Mouse (Mus musculus): Measurements from ENCODE around the gene Tet2. TPM values are rescaled to one million over a fixed set of nuclear protein-coding genes. Genes with fewer than 3 reads are reported as not detected.
"Not testable (repeated sequence)": the region's sequence is repeated elsewhere in the genome, so short reads cannot be mapped to it uniquely, and the experiment has no call there.

Gene Tet2
- polyA plus RNA-seq, 1 experiment = 84.9 TPM

DNA sequence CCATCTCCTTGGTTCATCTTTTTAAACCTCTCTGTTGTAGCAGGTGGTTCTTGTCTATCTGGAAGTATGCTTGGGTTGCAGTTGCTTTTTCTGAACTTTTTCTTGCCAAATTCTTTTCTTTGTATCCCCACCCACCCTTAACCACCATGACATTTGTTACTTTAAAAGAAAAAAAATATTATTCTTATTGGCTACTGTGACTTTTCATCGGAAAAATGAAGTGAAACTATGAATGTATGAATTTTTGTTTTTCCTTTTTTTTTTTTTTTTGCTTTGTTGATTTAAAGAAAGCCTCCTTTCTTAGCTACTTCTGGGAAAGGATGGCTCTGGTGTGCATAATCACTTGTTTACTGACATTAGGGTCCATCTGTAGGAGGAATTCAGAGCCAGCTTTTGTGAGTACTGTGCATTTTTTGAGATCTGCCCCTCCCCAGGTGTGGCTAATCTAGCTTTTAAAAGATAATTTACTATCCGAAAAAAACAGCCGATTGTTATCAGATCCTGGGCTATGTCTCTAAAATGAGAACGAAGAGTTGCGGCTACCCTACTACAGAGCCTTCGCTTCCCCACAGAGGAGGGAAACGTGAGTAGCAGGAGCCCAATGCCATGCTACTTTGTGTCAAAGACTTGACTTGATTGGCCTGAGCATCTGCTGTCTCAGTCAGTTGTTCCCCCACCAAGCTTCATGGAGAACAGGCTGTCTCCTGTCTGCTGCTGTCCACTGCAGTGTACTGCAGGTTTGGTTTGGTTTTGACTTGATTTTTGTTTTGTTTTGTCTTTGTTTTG is 4.6 kb upstream of the Tet2 start:
- Histone ChIP-seq H3K27ac (ENCODE audit: insufficient read depth, low read depth, low read length) (no peak overlapping the region; the same call in 1 of the 2 replicates), H3K4me1 (ENCODE audit: control insufficient read depth, insufficient read depth, low read length) (peaks cover 28% of the 10 kb centered on the region), H3K4me3 (ENCODE audit: insufficient read depth, low read length) (no peak overlapping the region)
- TF ChIP-seq CTCF (IDR thresholded peaks at IDR 0.05; ENCODE audit: low read depth, low read length) = no peak
- TF ChIP-seq POLR2A (IDR thresholded peaks at IDR 0.05; ENCODE audit: borderline replicate concordance, low read depth, low read length) = no peak

DNA sequence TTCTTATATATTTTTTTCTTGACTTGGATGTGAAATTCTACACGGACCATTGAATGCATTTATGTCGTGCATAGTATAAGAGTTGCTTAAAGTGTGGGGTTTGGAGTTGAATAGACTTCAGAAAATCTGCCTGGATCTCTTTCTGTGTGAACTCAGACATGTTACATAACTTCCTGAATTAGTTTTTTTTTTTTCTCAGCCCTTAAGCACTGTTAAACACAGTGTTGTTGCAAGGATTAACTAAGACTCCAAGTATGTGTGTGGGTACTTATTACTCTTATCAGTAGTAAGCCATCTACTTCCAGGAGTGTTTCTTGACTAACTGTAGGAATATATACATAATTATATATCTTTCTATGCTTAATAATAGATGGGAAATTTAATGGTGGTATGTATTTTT is 3.7 kb upstream of the Tet2 start:
- Histone ChIP-seq H3K4me1 (ENCODE audit: control insufficient read depth, insufficient read depth, low read length) (peaks cover 28% of the 10 kb centered on the region), H3K27ac (ENCODE audit: insufficient read depth, low read depth, low read length) (peak overlapping the region; percentile 37; the same call in 1 of the 2 replicates), H3K4me3 (ENCODE audit: insufficient read depth, low read length) (no peak overlapping the region)
- TF ChIP-seq CTCF (IDR thresholded peaks at IDR 0.05; ENCODE audit: low read depth, low read length) (no peak), POLR2A (IDR thresholded peaks at IDR 0.05; ENCODE audit: borderline replicate concordance, low read depth, low read length) (no peak)

DNA sequence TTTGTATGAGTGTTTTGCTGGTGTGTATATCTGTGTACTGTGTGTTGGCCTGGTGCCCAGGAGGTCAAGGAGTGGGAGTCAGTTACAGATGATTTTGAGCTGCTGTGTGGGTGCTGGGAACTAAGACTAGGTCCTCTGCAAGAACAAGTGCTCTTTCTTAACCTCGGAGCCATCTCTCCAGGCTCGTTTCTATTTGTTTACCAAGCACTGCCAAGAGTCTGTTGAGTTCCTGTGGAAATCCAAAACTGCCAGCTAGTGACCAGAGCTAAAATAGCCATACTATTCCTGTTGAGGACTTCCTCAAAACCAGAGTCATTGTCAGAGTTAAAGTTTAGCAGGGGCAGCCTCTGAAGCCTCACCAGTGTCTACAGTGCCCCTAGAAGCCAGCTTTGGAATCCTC is 1.9 kb upstream of the Tet2 start:
- no peak for TF ChIP-seq POLR2A (IDR thresholded peaks at IDR 0.05; ENCODE audit: borderline replicate concordance, low read depth, low read length)
- no peak for TF ChIP-seq CTCF (IDR thresholded peaks at IDR 0.05; ENCODE audit: low read depth, low read length)
- H3K27ac ChIP-seq (ENCODE audit: insufficient read depth, low read depth, low read length) = peak overlapping the region; percentile 85
- H3K4me3 ChIP-seq (ENCODE audit: insufficient read depth, low read length) = no peak overlapping the region
- H3K4me1 ChIP-seq (ENCODE audit: control insufficient read depth, insufficient read depth, low read length) = peaks cover 28% of the 10 kb centered on the region

GRCm38 (mm10) chr3:133545304-133545666 is 346 bp upstream of the Tet2 start:
- Histone ChIP-seq H3K4me1 (ENCODE audit: control insufficient read depth, insufficient read depth, low read length) (peaks cover 32% of the 10 kb centered on the region), H3K27ac (ENCODE audit: insufficient read depth, low read depth, low read length) (peak overlapping the region; percentile 93), H3K4me3 (ENCODE audit: insufficient read depth, low read length) (peak overlapping the region; percentile 82)
- TF ChIP-seq POLR2A (IDR thresholded peaks at IDR 0.05; ENCODE audit: borderline replicate concordance, low read depth, low read length) (no peak), CTCF (IDR thresholded peaks at IDR 0.05; ENCODE audit: low read depth, low read length) (no peak)

DNA sequence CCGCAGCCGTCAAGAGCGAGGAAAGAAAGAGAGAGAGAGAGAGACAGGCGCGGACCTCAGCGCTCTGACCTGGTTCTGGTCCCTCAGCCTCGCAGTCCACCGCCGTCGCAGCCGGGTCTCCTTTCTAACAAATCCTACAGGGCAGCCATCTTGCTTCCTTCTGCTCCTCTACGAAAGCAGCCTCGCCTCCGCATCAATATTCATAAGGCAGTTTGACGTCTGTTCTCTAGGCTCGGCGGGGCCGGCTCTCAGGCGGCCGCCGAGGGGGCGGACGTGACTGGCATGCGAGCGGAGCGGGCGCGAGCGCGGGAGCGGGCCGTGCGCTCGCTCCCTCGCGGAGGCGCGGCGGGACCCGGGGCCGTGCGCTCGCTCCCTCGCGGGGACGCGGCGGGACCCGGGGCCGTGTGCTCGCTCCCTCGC is 798 bp downstream of the Tet2 start:
- H3K4me1 ChIP-seq (ENCODE audit: control insufficient read depth, insufficient read depth, low read length) = peaks cover 30% of the 10 kb centered on the region
- TF ChIP-seq POLR2A (IDR thresholded peaks at IDR 0.05; ENCODE audit: borderline replicate concordance, low read depth, low read length) = 0 out of 2 replicates have a peak, but pooled peaks have one; percentile 15
- TF ChIP-seq CTCF (IDR thresholded peaks at IDR 0.05; ENCODE audit: low read depth, low read length) = no peak
- peak overlapping the region; percentile 93 for H3K27ac ChIP-seq (ENCODE audit: insufficient read depth, low read depth, low read length)
- peak overlapping the region; percentile 82 for H3K4me3 ChIP-seq (ENCODE audit: insufficient read depth, low read length)

GRCm38 (mm10) chr3:133543101-133544020 is 1.6 kb downstream of the Tet2 start:
- peak overlapping the region; percentile 82 for H3K4me3 ChIP-seq (ENCODE audit: insufficient read depth, low read length)
- no peak for TF ChIP-seq POLR2A (IDR thresholded peaks at IDR 0.05; ENCODE audit: borderline replicate concordance, low read depth, low read length)
- no peak for TF ChIP-seq CTCF (IDR thresholded peaks at IDR 0.05; ENCODE audit: low read depth, low read length)
- H3K27ac ChIP-seq (ENCODE audit: insufficient read depth, low read depth, low read length) = peak overlapping the region; percentile 93
- H3K4me1 ChIP-seq (ENCODE audit: control insufficient read depth, insufficient read depth, low read length) = peaks cover 27% of the 10 kb centered on the region

DNA sequence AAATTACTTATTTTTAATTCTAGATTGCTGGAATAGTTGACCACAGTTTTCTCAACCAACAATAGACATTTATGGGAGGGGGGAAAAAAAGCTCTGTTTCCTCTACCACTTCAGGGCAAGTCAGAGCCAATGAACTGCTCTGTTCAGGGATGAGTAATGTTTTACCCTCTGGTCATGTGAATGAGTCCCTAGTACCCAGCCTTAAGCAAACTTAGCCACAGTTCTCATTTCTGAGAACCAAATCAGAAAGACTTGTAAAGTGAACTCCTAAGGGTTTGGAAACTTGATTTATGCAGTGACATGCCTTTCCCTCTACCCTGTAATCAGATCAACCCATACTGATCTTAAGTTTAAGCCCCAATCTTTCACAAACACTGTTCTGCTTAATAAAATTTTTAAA is 2.9 kb downstream of the Tet2 start:
- TF ChIP-seq POLR2A (IDR thresholded peaks at IDR 0.05; ENCODE audit: borderline replicate concordance, low read depth, low read length) (no peak), CTCF (IDR thresholded peaks at IDR 0.05; ENCODE audit: low read depth, low read length) (no peak)
- Histone ChIP-seq H3K4me3 (ENCODE audit: insufficient read depth, low read length) (peak overlapping the region; percentile 5; the same call in 1 of the 2 replicates), H3K27ac (ENCODE audit: insufficient read depth, low read depth, low read length) (0 out of 2 replicates have a peak overlapping the region, but pooled peaks have one; percentile 33), H3K4me1 (ENCODE audit: control insufficient read depth, insufficient read depth, low read length) (peaks cover 18% of the 10 kb centered on the region)

DNA sequence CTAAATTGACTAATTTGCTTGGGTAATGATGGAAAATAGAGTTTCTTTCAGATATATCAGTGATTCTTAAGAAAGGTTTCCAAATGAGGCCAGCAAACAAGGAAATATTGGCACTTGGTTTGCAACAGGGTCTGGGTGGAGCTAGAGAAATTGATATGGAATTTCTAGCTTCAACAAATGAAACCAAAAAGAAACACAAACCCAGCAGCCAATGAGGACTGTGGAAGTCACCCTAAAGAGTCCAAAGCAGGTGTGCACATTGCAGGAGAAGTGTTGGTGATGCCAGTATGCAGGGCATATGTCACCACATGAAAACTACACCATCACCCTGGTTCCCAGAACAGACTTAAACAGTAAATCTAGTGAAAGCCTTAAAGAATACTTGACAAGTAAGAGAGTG is 3.9 kb downstream of the Tet2 start:
- Histone ChIP-seq H3K27ac (ENCODE audit: insufficient read depth, low read depth, low read length) (no peak overlapping the region), H3K4me3 (ENCODE audit: insufficient read depth, low read length) (no peak overlapping the region), H3K4me1 (ENCODE audit: control insufficient read depth, insufficient read depth, low read length) (peaks cover 13% of the 10 kb centered on the region)
- no peak for TF ChIP-seq POLR2A (IDR thresholded peaks at IDR 0.05; ENCODE audit: borderline replicate concordance, low read depth, low read length)
- no peak for TF ChIP-seq CTCF (IDR thresholded peaks at IDR 0.05; ENCODE audit: low read depth, low read length)

DNA sequence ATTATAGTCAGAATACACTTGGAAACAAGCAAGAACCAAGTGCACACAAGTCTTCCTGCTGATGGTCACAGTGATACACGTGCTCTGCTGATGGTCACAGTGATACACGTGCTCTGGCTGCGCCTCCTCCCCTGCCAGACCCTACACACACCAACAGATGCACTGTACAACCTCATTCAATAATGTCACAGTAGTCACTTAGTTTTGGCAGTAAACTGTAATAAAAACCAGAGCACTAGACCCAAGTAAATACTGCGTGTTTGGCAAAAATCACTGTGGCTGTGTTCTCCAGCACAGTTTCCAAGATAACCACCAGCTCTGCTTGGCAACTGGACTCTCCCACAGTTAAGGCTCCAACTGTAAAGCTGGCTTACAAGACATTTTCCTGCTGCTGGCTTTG is 4.9 kb downstream of the Tet2 start:
- H3K4me3 ChIP-seq (ENCODE audit: insufficient read depth, low read length) = no peak overlapping the region
- no peak overlapping the region for H3K27ac ChIP-seq (ENCODE audit: insufficient read depth, low read depth, low read length)
- peaks cover 7% of the 10 kb centered on the region for H3K4me1 ChIP-seq (ENCODE audit: control insufficient read depth, insufficient read depth, low read length)
- TF ChIP-seq POLR2A (IDR thresholded peaks at IDR 0.05; ENCODE audit: borderline replicate concordance, low read depth, low read length) = no peak
- TF ChIP-seq CTCF (IDR thresholded peaks at IDR 0.05; ENCODE audit: low read depth, low read length) = no peak

GRCm38 (mm10) chr3:133538499-133538898 is 6.4 kb downstream of the Tet2 start:
- not testable (repeated sequence) for H3K4me3 ChIP-seq (ENCODE audit: insufficient read depth, low read length); H3K27ac ChIP-seq (ENCODE audit: insufficient read depth, low read depth, low read length)
- peaks cover 12% of the 10 kb centered on the region for H3K4me1 ChIP-seq (ENCODE audit: control insufficient read depth, insufficient read depth, low read length)

Data from bone marrow macrophage, adult 2 months (primary cell).